Mouse (Mus musculus) embryonic stem cell, embryonic (primary cell): ENCODE results near the gene Nphs1.

Experiments
- CTCF ChIA-PET, 4 experiments: fragments of 300-600 bp in 2 of 4; fragments of 350-600 bp in 2 of 4; sonication (Branson Sonifier 250); formaldehyde crosslinking; loops; one replicate each; lab custom pipeline; 2022; ENCODE audit warnings: inconsistent platforms in 2 of 4; lab: Charles Lee
- POLR2A ChIA-PET, 4 experiments: fragments of 300-600 bp in 2 of 4; fragments of 350-600 bp in 2 of 4; sonication (Branson Sonifier 250); formaldehyde crosslinking; loops; one replicate each; lab custom pipeline; 2022; ENCODE audit warnings: antibody characterized with exemption in 4 of 4, inconsistent platforms in 1 of 4; lab: Charles Lee

Nphs1 gene

DNA sequence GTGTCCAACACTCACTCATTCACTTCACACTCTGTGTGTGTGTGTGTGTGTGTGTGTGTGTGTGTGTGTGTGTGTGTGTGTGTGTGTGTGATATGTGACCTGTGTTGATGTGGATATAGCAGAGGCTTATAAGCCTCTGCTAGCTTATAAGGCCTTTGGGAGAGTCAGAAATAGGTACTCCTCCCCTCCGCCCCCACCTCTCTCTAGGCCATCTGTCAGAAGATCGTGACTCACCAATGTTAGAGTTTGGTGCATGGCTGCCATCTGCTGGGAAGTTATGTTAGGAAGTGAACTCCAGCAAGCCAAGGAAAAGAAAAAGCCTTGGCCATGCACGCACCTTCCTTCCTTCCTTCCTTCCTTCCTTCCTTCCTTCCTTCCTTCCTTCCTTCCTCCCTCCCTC lies 26.3 kb upstream of the Nphs1 start:
- ChIA-PET POLR2A (interaction anchor here in 2 of 4 experiments (1.1 to 3.1 kb wide), 2 partner anchors 56 kb away, joined by 3 to 9 read pairs; no protein-coding TSS in a partner anchor), CTCF (interaction anchor here in 1 of 4 experiments (2.1 kb wide), 1 partner anchor 100 kb away, joined by 5 read pairs; no protein-coding TSS in a partner anchor)

DNA sequence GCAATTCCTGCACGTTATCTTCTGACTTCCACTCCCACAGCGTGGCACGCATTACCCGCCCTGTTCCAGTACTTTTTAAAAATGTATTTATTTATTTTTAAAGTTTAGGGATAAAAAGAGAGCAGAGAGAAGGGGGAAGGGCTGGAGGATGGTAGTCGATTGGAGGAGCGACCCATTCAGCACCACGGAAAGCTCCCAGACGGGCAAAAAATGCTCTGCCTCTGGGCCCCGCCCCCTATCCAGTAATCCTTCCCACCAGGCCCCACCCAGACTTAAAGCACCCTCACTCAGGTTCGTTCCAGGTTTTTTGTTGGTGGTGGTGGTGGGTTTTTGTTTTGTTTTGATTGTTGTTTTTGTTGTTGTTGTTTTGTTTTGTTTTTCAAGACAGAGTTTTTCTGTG lies 23.9 kb upstream of the Nphs1 start:
- POLR2A ChIA-PET = interaction anchor here in 3 of 4 experiments (0.5 to 4.6 kb wide), 15 partner anchors 8 to 1506 kb away, joined by 3 to 30 read pairs (median 4); partner anchors contain the start of genes Aplp1 (in 2 of the 3), Nfkbid (in 2 of the 3), Thap8 (in 1 of the 3) and Wdr62 (in 1 of the 3)
- CTCF ChIA-PET = interaction anchor here (0.7 to 3.0 kb wide), 12 partner anchors 10 to 521 kb away, joined by 3 to 10 read pairs (median 4); partner anchors contain the start of gene Aplp1 (in 1 of the 4)

DNA sequence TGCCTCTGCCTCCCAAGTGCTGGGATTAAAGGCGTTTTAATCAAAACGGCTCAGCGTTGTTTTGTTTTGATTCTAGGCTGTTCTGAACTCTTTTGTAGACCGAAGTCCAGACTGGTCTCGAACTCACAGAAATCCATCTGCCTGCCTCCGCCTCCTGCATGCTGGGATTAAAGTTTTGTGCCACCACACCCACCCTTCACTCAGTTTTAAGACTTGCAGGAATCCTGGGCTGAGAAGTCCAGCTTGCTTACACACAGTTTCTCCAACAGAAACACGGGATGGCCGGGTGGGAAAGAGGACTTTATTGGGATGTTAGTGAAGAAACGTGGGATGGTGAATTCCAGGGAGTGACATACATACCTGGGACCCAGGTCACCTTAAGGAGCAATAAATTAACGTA lies 23.4 kb upstream of the Nphs1 start:
- CTCF ChIA-PET = interaction anchor here (0.7 to 3.0 kb wide), 15 partner anchors 9 to 520 kb away, joined by 3 to 10 read pairs (median 4); partner anchors contain the start of genes Aplp1 (in 1 of the 4) and Upk1a (in 1 of the 4)
- POLR2A ChIA-PET = interaction anchor here in 3 of 4 experiments (0.5 to 4.6 kb wide), 19 partner anchors 9 to 171 kb away, joined by 3 to 30 read pairs (median 3); partner anchors contain the start of genes Aplp1 (in 2 of the 3), Nfkbid (in 2 of the 3), Thap8 (in 1 of the 3) and Tyrobp (in 1 of the 3)

DNA sequence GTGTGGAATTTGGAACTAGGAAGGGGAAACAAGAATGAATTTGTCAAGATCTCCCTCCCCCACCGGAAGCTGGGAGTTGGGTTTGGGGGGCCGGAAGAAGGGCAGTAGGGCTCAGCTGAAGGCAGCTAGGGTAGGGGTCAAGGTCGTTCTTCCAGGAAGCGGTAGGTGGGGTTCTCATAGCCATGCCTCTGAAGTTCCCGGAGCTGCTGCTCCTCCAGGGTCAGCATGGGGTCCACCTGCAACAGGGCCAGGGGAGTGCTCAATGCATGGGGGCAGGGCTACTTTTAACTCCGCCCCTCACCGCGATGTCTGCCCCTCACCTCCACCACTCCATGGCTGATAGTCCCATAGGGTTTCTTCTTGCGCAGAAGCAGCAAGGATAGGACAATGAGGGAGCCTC lies 23.0 kb upstream of the Nphs1 start:
- CTCF ChIA-PET = interaction anchor here in 3 of 4 experiments (1.0 to 3.0 kb wide), 9 partner anchors 9 to 178 kb away, joined by 3 to 10 read pairs (median 5); partner anchors contain the start of genes Aplp1 (in 1 of the 3) and Upk1a (in 1 of the 3)

GRCm38 (mm10) chr7:30436879-30437278 lies 21.2 kb upstream of the Nphs1 start:
- ChIA-PET CTCF (interaction anchor here in 3 of 4 experiments (0.5 to 3.0 kb wide), 21 partner anchors 8 to 367 kb away, joined by 3 to 12 read pairs (median 5); partner anchors contain the start of genes Aplp1 (in 1 of the 3) and Upk1a (in 1 of the 3)), POLR2A (interaction anchor here (0.6 to 4.6 kb wide), 39 partner anchors 7 to 198 kb away, joined by 3 to 30 read pairs (median 4); partner anchors contain the start of genes Aplp1 (in 4 of the 4), Nfkbid (in 3 of the 4), Wdr62 (in 3 of the 4) and Thap8 (in 2 of the 4))

More for the DNA sequence above, 23.0 kb upstream of the Nphs1 start:
- POLR2A ChIA-PET = interaction anchor here in 3 of 4 experiments (0.5 to 4.6 kb wide), 17 partner anchors 9 to 158 kb away, joined by 3 to 30 read pairs (median 3); partner anchors contain the start of genes Aplp1 (in 2 of the 3), Nfkbid (in 2 of the 3), Thap8 (in 2 of the 3) and Wdr62 (in 2 of the 3)

DNA sequence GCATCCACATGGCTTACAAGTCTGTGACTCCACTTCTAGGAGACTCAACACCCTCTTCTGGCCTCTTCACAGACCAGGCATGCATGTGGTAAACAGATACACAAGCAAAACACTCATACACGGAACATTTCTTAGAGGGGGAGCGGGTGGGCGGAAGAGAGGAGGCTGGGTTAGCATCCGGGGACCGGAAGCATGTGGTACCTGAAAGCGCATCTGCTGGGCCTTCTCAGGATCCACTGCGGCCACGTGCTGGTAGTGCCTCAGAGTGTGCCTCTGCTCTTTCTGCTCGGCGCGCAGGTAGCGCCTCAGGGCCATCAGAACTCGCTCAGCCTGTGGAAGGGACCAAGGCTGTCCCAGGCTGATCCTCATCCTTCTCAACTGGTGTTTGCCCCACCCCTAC lies 18.4 kb upstream of the Nphs1 start:
- CTCF ChIA-PET = interaction anchor here in 1 of 4 experiments (0.5 kb wide), 1 partner anchor 93 kb away, joined by 3 read pairs; no protein-coding TSS in a partner anchor
- POLR2A ChIA-PET = no interaction called here

GRCm38 (mm10) chr7:30440697-30441096 lies 17.4 kb upstream of the Nphs1 start:
- CTCF ChIA-PET = interaction anchor here (0.6 to 1.0 kb wide), 9 partner anchors 13 to 167 kb away, joined by 3 to 5 read pairs (median 3); no protein-coding TSS in a partner anchor
- POLR2A ChIA-PET = interaction anchor here in 2 of 4 experiments (0.6 to 0.7 kb wide), 2 partner anchors 104 to 161 kb away, joined by 3 to 4 read pairs; partner anchors contain the start of genes Thap8 (in 1 of the 2) and Wdr62 (in 1 of the 2)

DNA sequence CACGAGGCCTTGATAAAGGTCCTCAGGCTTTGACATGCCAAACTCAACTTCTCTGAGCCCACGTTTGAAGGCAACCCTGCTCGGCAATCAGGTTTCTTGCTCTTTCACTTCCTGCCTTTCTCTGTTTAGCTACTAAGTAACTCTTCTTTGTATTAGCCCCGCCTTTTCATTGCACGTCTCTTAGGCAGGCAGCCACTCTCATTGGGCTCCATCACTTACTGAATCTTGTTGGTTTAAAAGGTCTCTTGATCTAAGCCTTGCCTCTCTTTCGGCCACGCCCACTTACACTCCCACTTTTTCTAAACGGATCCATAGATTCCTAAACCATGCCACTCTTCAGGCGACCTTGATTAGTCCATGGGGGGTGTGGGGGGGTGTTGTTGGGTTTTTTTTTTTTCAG lies 14.4 kb upstream of the Nphs1 start:
- ChIA-PET POLR2A (interaction anchor here in 3 of 4 experiments (0.6 to 4.0 kb wide), 23 partner anchors 8 to 254 kb away, joined by 3 to 51 read pairs (median 4); partner anchors contain the start of genes Wdr62 (in 2 of the 3), Cox6b1 (in 1 of the 3), Hspb6 (in 1 of the 3) and Kirrel2 (in 1 of the 3)), CTCF (interaction anchor here (0.7 to 2.8 kb wide), 12 partner anchors 9 to 417 kb away, joined by 3 to 13 read pairs (median 4); no protein-coding TSS in a partner anchor)

GRCm38 (mm10) chr7:30444154-30444970 lies 13.8 kb upstream of the Nphs1 start:
- ChIA-PET CTCF (interaction anchor here (0.5 to 2.8 kb wide), 26 partner anchors 8 to 500 kb away, joined by 3 to 13 read pairs (median 4); no protein-coding TSS in a partner anchor), POLR2A (interaction anchor here in 3 of 4 experiments (0.6 to 4.0 kb wide), 33 partner anchors 9 to 388 kb away, joined by 3 to 51 read pairs (median 4); partner anchors contain the start of genes Wdr62 (in 2 of the 3), Cox6b1 (in 1 of the 3), Haus5 (in 1 of the 3) and Hspb6 (in 1 of the 3))

DNA sequence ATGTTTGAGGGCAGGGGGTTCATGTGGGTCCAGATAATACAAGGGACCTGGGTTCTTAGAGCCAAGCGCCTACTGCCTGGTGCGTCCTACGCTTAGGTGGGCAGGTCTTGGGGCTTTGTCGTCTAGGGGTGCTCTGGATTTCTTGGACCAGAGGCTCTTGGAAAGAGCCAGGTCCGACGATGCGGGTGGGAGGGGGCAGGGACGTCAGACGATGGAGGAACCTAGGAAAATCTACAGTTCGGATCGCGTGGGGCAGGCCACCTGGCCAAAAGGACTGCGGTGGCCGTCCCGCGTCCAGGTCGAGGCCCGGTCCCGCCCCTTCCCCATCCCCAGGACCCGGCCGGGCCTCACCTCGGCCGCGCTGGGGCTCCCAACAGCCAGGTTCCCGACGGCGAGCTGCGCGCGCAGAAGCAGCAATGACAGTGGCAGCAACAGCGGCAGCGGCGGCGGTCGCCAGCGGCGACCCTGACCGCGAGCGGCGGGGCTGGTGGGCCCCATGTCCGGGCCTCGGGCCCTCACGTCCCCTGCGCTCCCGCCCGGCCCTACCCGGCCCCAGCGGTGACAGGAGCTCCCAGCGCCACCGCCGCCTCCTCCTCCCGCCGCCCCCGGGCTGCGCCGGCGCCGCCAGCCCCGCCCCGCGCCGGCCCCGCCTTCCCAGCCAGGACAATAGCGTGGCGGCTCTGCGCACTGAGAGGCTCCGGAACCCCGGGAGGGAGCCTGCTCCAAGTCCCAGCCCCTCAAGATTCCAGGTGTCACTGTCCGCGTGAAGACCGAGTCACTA lies 13.0 kb upstream of the Nphs1 start, which contains the start of gene Aplp1:
Gene Aplp1, minus strand, starts transcription at position 565 of the 781 bp plus-strand sequence.
- POLR2A ChIA-PET = interaction anchor here (0.5 to 4.0 kb wide), 37 partner anchors 8 to 387 kb away, joined by 3 to 51 read pairs (median 4); partner anchors contain the start of genes Nphs1 (in 3 of the 4), Kirrel2 (in 2 of the 4), Wdr62 (in 2 of the 4) and Cox6b1 (in 1 of the 4)
- CTCF ChIA-PET = interaction anchor here in 3 of 4 experiments (0.5 to 2.8 kb wide), 26 partner anchors 9 to 501 kb away, joined by 3 to 13 read pairs (median 4); no protein-coding TSS in a partner anchor

DNA sequence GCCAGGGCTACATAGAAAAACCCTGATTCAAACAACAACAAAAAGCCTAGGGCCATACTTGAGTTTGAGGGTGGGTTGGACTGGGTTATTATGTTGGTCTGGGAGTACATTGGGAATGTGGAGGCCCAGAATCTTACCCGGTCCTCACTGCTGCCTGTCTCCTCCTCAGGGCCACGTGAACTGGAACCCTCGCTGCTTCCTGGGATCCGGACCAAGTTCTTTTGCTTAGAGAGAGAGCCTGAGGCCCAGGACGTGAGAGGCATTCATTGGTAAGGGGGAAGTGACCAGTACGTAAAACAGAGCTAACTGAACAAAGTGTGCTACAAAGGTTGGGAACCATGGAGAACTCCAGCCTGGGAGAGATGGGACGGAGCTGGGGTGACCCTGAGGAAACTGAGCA lies 7.9 kb upstream of the Nphs1 start:
- POLR2A ChIA-PET = interaction anchor here in 3 of 4 experiments (0.6 to 1.0 kb wide), 3 partner anchors 13 to 41 kb away, joined by 3 to 7 read pairs (median 3); no protein-coding TSS in a partner anchor
- CTCF ChIA-PET = interaction anchor here in 1 of 4 experiments (0.6 kb wide), 1 partner anchor 309 kb away, joined by 4 read pairs; no protein-coding TSS in a partner anchor

GRCm38 (mm10) chr7:30453327-30453726 lies 4.8 kb upstream of the Nphs1 start:
- POLR2A ChIA-PET = interaction anchor here in 2 of 4 experiments (0.8 to 5.8 kb wide), 9 partner anchors 9 to 154 kb away, joined by 3 to 51 read pairs (median 7); partner anchors contain the start of genes Aplp1 (in 2 of the 2) and E130208F15Rik (in 1 of the 2)
- CTCF ChIA-PET = interaction anchor here (0.5 to 1.6 kb wide), 9 partner anchors 8 to 264 kb away, joined by 3 to 10 read pairs (median 3); partner anchors contain the start of gene Aplp1 (in 1 of the 4)

DNA sequence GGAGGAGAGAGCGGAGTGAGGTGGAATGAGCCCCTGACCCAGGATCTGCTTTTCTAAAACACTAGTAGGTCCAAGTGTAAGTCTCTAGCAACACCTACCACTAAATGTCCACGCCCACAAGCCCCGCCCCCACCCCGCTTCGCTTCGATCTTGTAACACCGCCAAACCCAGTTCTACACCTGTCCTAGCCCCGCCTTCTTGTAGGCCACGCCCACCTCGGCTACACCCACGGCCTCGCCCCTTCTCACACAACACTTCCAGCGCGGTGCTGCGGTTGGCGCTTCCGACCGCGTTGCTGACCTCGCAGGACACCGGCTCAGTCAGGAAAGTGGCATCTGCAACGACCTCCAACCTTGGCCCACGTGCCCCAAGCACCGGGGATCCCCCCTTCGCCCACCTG lies 4.3 kb upstream of the Nphs1 start:
- CTCF ChIA-PET = interaction anchor here (0.5 to 1.6 kb wide), 8 partner anchors 8 to 264 kb away, joined by 3 to 10 read pairs (median 4); partner anchors contain the start of gene Aplp1 (in 1 of the 4)
- POLR2A ChIA-PET = interaction anchor here in 3 of 4 experiments (0.8 to 5.8 kb wide), 12 partner anchors 9 to 154 kb away, joined by 3 to 51 read pairs (median 6); partner anchors contain the start of genes Aplp1 (in 2 of the 3) and E130208F15Rik (in 1 of the 3)

DNA sequence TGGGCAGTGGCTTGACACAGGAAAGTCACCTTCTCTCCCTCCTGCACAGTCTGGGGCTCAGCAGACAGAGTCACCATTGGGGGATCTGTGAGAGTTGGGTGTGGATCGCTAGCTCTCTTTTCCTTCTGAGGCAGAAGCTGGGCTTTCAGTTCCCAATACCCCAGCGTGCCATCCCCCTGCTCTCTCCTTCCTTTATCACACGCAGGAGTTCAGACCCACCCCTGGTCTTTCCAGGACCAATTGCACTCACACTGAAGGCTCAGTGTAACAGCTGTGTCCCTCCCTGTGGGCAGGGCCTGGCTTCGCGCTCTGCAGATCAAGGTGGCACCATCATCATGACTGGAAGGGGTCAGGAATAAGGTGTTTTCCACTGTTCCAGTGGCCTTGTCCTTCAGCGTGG lies 3.9 kb upstream of the Nphs1 start:
- ChIA-PET POLR2A (interaction anchor here in 3 of 4 experiments (0.8 to 5.8 kb wide), 11 partner anchors 9 to 155 kb away, joined by 3 to 51 read pairs (median 5); partner anchors contain the start of genes Aplp1 (in 2 of the 3) and E130208F15Rik (in 1 of the 3)), CTCF (interaction anchor here in 1 of 4 experiments (1.2 to 1.6 kb wide), 3 partner anchors 9 to 101 kb away, joined by 3 to 5 read pairs (median 4); partner anchors contain the start of gene Aplp1)

DNA sequence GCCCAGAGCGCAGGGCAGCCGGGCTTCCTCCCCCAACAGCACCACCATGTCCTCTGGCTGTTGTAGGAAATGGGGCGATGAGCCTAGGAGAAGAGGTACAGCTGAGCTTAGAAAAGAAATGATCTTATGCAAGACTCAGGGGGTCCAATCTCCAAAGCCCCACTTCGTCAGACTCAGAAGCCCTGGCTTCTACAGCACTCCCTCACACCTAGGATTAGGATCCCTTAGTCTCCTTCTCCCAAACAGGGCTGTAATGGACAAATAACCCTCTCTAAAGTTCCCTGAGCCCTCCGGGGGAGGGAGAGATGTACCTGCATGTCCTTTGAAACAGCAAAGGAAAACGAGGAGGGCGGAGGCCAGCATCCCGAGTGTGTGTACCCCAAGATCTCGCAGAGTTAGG lies 1.6 kb upstream of the Nphs1 start:
- CTCF ChIA-PET = interaction anchor here in 3 of 4 experiments (0.6 to 3.6 kb wide), 12 partner anchors 12 to 151 kb away, joined by 3 to 10 read pairs (median 5); no protein-coding TSS in a partner anchor
- POLR2A ChIA-PET = interaction anchor here (0.6 to 5.8 kb wide), 15 partner anchors 10 to 262 kb away, joined by 3 to 51 read pairs (median 4); partner anchors contain the start of genes Aplp1 (in 3 of the 4), Clip3 (in 1 of the 4), Cox6b1 (in 1 of the 4) and Thap8 (in 1 of the 4)
